Comparison of ENCODE assay signal across 8 mouse cellular contexts in the genomic region with DNA sequence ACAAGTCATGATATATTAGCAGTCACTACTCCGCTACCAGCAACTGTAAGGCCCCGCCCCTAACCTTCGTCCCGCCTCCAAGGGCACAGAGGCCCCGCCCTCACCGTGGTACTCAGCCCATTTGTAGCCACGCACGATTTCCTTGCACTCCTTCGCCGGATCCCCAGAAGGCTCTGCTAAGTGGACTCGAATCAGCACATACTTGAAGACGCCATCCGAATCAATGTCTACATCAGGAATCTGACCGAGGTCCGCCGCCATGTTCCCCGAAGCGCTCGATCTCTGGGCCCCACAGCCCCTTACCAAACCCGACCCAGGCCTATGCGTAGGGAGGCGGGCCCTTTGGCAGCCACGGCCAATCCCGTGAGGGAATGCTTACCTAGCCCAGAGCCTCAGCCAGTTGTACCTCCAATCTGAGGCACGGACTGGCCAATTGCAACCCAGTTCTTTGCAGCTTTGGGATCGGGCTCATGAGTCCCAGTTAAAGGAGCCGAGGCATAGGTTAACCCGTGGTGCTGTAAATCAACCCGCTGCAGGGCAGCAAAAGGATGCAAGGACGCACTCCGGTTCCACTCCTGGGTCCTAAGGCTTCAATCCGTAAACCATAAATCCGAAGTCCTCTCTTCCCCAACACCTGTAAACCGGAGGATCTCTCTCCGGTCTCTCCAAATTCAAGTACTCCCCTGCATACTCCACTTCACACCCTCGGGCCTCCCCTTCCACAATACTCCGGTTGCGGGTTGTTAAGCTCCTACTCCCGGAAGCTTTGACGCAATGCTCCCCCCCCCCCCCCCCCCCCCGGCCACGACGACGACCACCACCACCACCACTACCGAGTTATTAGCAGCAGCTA. TPM values are rescaled to one million over a fixed set of nuclear protein-coding genes. Genes with fewer than 3 reads are reported as not detected.
A peak's percentile ranks its signal among the peaks of the same experiment; 100 is the strongest.
DNase-seq lines count a peak whose midpoint lies in the region; ATAC-seq and TF ChIP-seq lines count a peak whose summit lies in the region.

Mamdc4 (minus strand) TSS at position 267 of the 853 bp plus-strand sequence.
Phpt1 (minus strand) TSS at position 646 of the 853 bp plus-strand sequence.

- peak; percentile 99 for DNase-seq in brain, embryonic 14.5 days (ENCODE audit: low read depth)
- DNase-seq in liver, adult 2 months (ENCODE audit: extremely low read depth, low read depth, low spot score): peak; percentile 97
- DNase-seq in splenic B cell, adult 2 months (ENCODE audit: low read depth, low spot score): peak; percentile 96

- peak; percentile 93 for ATAC-seq in heart, embryonic 11.5 days (replicated peaks; ENCODE audit: insufficient number of reproducible peaks, low FRiP score, low TSS enrichment)
- peak; percentile 98 for ATAC-seq in kidney, embryonic 16.5 days (ENCODE audit: low FRiP score, low TSS enrichment)

- H3K9me3 ChIP-seq in erythroblast, embryonic 14.5 days (ENCODE audit: control insufficient read depth, low read length): peaks cover 27% of the 10 kb centered on the region
- no peaks in the 10 kb centered on the region for H3K9me3 ChIP-seq in heart, embryonic 11.5 days (replicated peaks; ENCODE audit: control insufficient read depth, low read length)
- H3K9me3 ChIP-seq in kidney, embryonic 16.5 days (ENCODE audit: low read length): no peaks in the 10 kb centered on the region

- peak within 1 kb of the TSS; percentile 74 for H3K9ac ChIP-seq in heart, embryonic 11.5 days (ENCODE audit: low read depth, low read length)
- peak within 1 kb of the TSS; percentile 85 for H3K9ac ChIP-seq in kidney, embryonic 16.5 days (replicated peaks; ENCODE audit: low read length)
- peak within 1 kb of the TSS; percentile 70 for H3K9ac ChIP-seq in liver, adult 2 months (ENCODE audit: low read depth, low read length)

- peak within 1 kb of the TSS; percentile 72 for H3ac ChIP-seq in C2C12 (ENCODE audit: control insufficient read depth, insufficient read length, low read depth)
- peak within 1 kb of the TSS; percentile 52 for H3ac ChIP-seq in myocyte (ENCODE audit: control insufficient read depth, insufficient read length)

- peaks cover 6% of the 10 kb centered on the region for H3K36me3 ChIP-seq in C2C12 (ENCODE audit: control insufficient read depth, insufficient read depth)
- H3K36me3 ChIP-seq in erythroblast, embryonic 14.5 days (ENCODE audit: control insufficient read depth): peaks cover 7% of the 10 kb centered on the region
- 0 out of 2 replicates have a peak, but pooled peaks cover under 1% of the 10 kb centered on the region for H3K36me3 ChIP-seq in heart, embryonic 11.5 days (ENCODE audit: control insufficient read depth, insufficient read depth, low read length)
- H3K36me3 ChIP-seq in kidney, embryonic 16.5 days (ENCODE audit: insufficient read depth, low read length): no peaks in the 10 kb centered on the region; the same call in 1 of the 2 replicates
- H3K36me3 ChIP-seq in liver, adult 2 months (ENCODE audit: control insufficient read depth, insufficient read depth, low read length): no peaks in the 10 kb centered on the region
- H3K36me3 ChIP-seq in myocyte (ENCODE audit: control insufficient read depth, insufficient read depth): no peaks in the 10 kb centered on the region
- H3K36me3 ChIP-seq in splenic B cell, adult 2 months (ENCODE audit: control insufficient read depth, insufficient read depth, low read length, poor library complexity, severe bottlenecking): no peaks in the 10 kb centered on the region

- no peaks in the 10 kb centered on the region for H3K27me3 ChIP-seq in C2C12 (ENCODE audit: control insufficient read depth, insufficient read depth, insufficient read length)
- peaks cover 48% of the 10 kb centered on the region for H3K27me3 ChIP-seq in erythroblast, embryonic 14.5 days (ENCODE audit: control insufficient read depth)
- H3K27me3 ChIP-seq in heart, embryonic 11.5 days (ENCODE audit: control insufficient read depth, insufficient read depth, low read length): peaks cover 41% of the 10 kb centered on the region
- H3K27me3 ChIP-seq in kidney, embryonic 16.5 days (ENCODE audit: insufficient read depth, low read length): peaks cover 40% of the 10 kb centered on the region
- peaks cover 28% of the 10 kb centered on the region for H3K27me3 ChIP-seq in liver, adult 2 months (ENCODE audit: control insufficient read depth, insufficient read depth, low read length)
- no peaks in the 10 kb centered on the region for H3K27me3 ChIP-seq in myocyte (ENCODE audit: control insufficient read depth, insufficient read depth, insufficient read length)
- no peaks in the 10 kb centered on the region for H3K27me3 ChIP-seq in splenic B cell, adult 2 months (ENCODE audit: control insufficient read depth, insufficient read depth, low read length, poor library complexity, severe bottlenecking)

- WGBS in heart, embryonic 11.5 days (ENCODE audit: insufficient replicate concordance): under 1% methylated on average over 41 of the region's 45 CpGs
- WGBS in kidney, embryonic 16.5 days: under 1% methylated on average over 43 of the region's 45 CpGs
- under 1% methylated on average over 45 of the region's 45 CpGs for WGBS in liver, adult 2 months

- H3K4me2 ChIP-seq in heart, embryonic 11.5 days: peak within 1 kb of the TSS; percentile 83
- H3K4me2 ChIP-seq in kidney, embryonic 16.5 days (replicated peaks; ENCODE audit: low read depth, low read length): peak within 1 kb of the TSS; percentile 95
- peak within 1 kb of the TSS; percentile 92 for H3K4me2 ChIP-seq in myocyte (ENCODE audit: low read depth)

- peaks cover 20% of the 10 kb centered on the region for H3K79me2 ChIP-seq in C2C12 (ENCODE audit: control insufficient read depth, insufficient read depth)
- no peaks in the 10 kb centered on the region for H3K79me2 ChIP-seq in liver, adult 2 months (ENCODE audit: control insufficient read depth, insufficient read depth, low read length)
- peaks cover 5% of the 10 kb centered on the region for H3K79me2 ChIP-seq in myocyte (ENCODE audit: control insufficient read depth, insufficient read depth)

- peak; percentile 38; the same call in 1 of the 2 replicates for TF ChIP-seq POLR2A in brain, embryonic 14.5 days (IDR thresholded peaks at IDR 0.05; ENCODE audit: borderline replicate concordance, extremely low read depth, insufficient read depth, insufficient read length, poor library complexity, severe bottlenecking)
- TF ChIP-seq POLR2A in liver, adult 2 months (IDR thresholded peaks at IDR 0.05; ENCODE audit: extremely low read depth, insufficient read depth, low read length): 0 out of 2 replicates have a peak, but pooled peaks have one; percentile 32
- TF ChIP-seq POLR2A in myocyte (IDR thresholded peaks at IDR 0.05; ENCODE audit: insufficient read length, low read depth): peak; percentile 60

- H3K27ac ChIP-seq in heart, embryonic 11.5 days (ENCODE audit: low read depth, low read length): peak within 1 kb of the TSS; percentile 82
- H3K27ac ChIP-seq in kidney, embryonic 16.5 days (ENCODE audit: low read length): peak within 1 kb of the TSS; percentile 95
- H3K27ac ChIP-seq in liver, adult 2 months (replicated peaks; ENCODE audit: insufficient read depth, low read depth, low read length): peak within 1 kb of the TSS; percentile 69

- peaks cover 50% of the 10 kb centered on the region for H3K4me1 ChIP-seq in erythroblast, embryonic 14.5 days (ENCODE audit: control insufficient read depth)
- H3K4me1 ChIP-seq in heart, embryonic 11.5 days (ENCODE audit: control insufficient read depth, insufficient read depth, low read length): peaks cover 45% of the 10 kb centered on the region
- H3K4me1 ChIP-seq in kidney, embryonic 16.5 days (ENCODE audit: insufficient read depth, low read length): peaks cover 51% of the 10 kb centered on the region
- H3K4me1 ChIP-seq in liver, adult 2 months (ENCODE audit: control insufficient read depth, insufficient read depth, low read length): peaks cover 8% of the 10 kb centered on the region

- no peak for TF ChIP-seq CTCF in C2C12 (IDR thresholded peaks at IDR 0.05; ENCODE audit: control insufficient read depth, insufficient read depth, insufficient read length)
- TF ChIP-seq CTCF in brain, embryonic 14.5 days (IDR thresholded peaks at IDR 0.05; ENCODE audit: borderline replicate concordance, extremely low read depth, insufficient read depth, insufficient read length): no peak
- no peak for TF ChIP-seq CTCF in liver, adult 2 months (IDR thresholded peaks at IDR 0.05; ENCODE audit: low read depth, low read length)

- H3K4me3 ChIP-seq in C2C12 (ENCODE audit: insufficient read depth, poor library complexity, severe bottlenecking): peak within 1 kb of the TSS; percentile 49
- H3K4me3 ChIP-seq in erythroblast, embryonic 14.5 days (replicated peaks): peak within 1 kb of the TSS; percentile 72
- peak within 1 kb of the TSS; percentile 60 for H3K4me3 ChIP-seq in heart, embryonic 11.5 days (ENCODE audit: low read depth, low read length)
- peak within 1 kb of the TSS; percentile 69 for H3K4me3 ChIP-seq in kidney, embryonic 16.5 days (ENCODE audit: low read length)
- peak within 1 kb of the TSS; percentile 65 for H3K4me3 ChIP-seq in liver, adult 2 months (ENCODE audit: insufficient read depth, low read depth, low read length)
- peak within 1 kb of the TSS; percentile 68 for H3K4me3 ChIP-seq in myocyte

- peaks cover 3% of the 10 kb centered on the region for H3K79me3 ChIP-seq in C2C12 (ENCODE audit: low read depth)

TF ChIP-seq in C2C12, 6 proteins besides CTCF, POLR2A, EP300 and RAD21 (continues in another document):
- no peak for TF ChIP-seq MYOD1 (IDR thresholded peaks at IDR 0.05; ENCODE audit: control insufficient read depth, insufficient read length, low read depth)
- peak; percentile 11 for TF ChIP-seq MAX (IDR thresholded peaks at IDR 0.05)

TF ChIP-seq in myocyte, 11 proteins besides CTCF, POLR2A, EP300 and RAD21:
- TF ChIP-seq E2F4 (IDR thresholded peaks at IDR 0.05; ENCODE audit: insufficient read depth): no peak
- TF ChIP-seq POLR2AphosphoS2 (IDR thresholded peaks at IDR 0.05; ENCODE audit: insufficient read length, low read depth): peak; percentile 77

RNA-seq across cellular contexts. Expression of gene Mamdc4, which starts in this region (rescaled TPM):
- polyA plus RNA-seq in C2C12 (2012; fragmentation: generic; extraction: Trizol): 5.7 TPM
- polyA plus RNA-seq in brain, embryonic 14.5 days (2012; rRNA removed): 5.0 and 8.2 TPM in 2 replicates
- 0.09 and 0.38 TPM in 2 replicates for polyA plus RNA-seq in erythroblast, embryonic 14.5 days (2012)
- 3.2 and 5.5 TPM in 2 replicates for polyA plus RNA-seq in heart, embryonic 11.5 days (2014; fragmentation: Nextera tagmentation; extraction: Ambion mirVana)
- 12.2 and 14.7 TPM in 2 replicates for polyA plus RNA-seq in kidney, embryonic 16.5 days (2015; fragmentation: Nextera tagmentation; extraction: Ambion mirVana)
- 7.5 and 7.8 TPM in 2 replicates for total RNA-seq in liver, adult 2 months (2014; rRNA removed)
- polyA plus RNA-seq in liver, adult 2 months (2012; rRNA removed): 1.5 and 2.0 TPM in 2 replicates
- 8.7 TPM for polyA plus RNA-seq in myocyte (2012; fragmentation: generic; extraction: Trizol)

RNA-seq across cellular contexts. Expression of gene Phpt1, which starts in this region (rescaled TPM):
- polyA plus RNA-seq in C2C12 (2012; fragmentation: generic; extraction: Trizol) (94.2 TPM), myocyte (2012; fragmentation: generic; extraction: Trizol) (108 TPM)
- polyA plus RNA-seq in brain, embryonic 14.5 days (2012; rRNA removed): 138 and 169 TPM in 2 replicates
- polyA plus RNA-seq in erythroblast, embryonic 14.5 days (2012): 0.21 and 0.30 TPM in 2 replicates
- 167 and 172 TPM in 2 replicates for polyA plus RNA-seq in heart, embryonic 11.5 days (2014; fragmentation: Nextera tagmentation; extraction: Ambion mirVana)
- 193 and 206 TPM in 2 replicates for polyA plus RNA-seq in kidney, embryonic 16.5 days (2015; fragmentation: Nextera tagmentation; extraction: Ambion mirVana)
- 6.7 and 8.2 TPM in 2 replicates for total RNA-seq in liver, adult 2 months (2014; rRNA removed)
- polyA plus RNA-seq in liver, adult 2 months (2012; rRNA removed): 38.3 and 39.4 TPM in 2 replicates

Comparison
In these comparisons a context has a peak if more than half of its experiments do, and no peak if none do; other contexts are left out.
1. Peak in every context shown above with its lines: DNase-seq, ATAC-seq, H3K4me3 ChIP-seq and H3K27ac ChIP-seq.
2. RNA of gene Phpt1 (polyA plus RNA-seq): 193 to 206 TPM in kidney, embryonic 16.5 days, 167 to 172 TPM in heart, embryonic 11.5 days, 138 to 169 TPM in brain, embryonic 14.5 days, 108 TPM in myocyte (single experiment), 94.2 TPM in C2C12 (single experiment) and 38.3 to 39.4 TPM in liver, adult 2 months; 0.21 to 0.30 TPM in erythroblast, embryonic 14.5 days; every median in the first group is over 10 times any median in the second.